ENCODE assay signal across 8 mouse cellular contexts in the genomic region with DNA sequence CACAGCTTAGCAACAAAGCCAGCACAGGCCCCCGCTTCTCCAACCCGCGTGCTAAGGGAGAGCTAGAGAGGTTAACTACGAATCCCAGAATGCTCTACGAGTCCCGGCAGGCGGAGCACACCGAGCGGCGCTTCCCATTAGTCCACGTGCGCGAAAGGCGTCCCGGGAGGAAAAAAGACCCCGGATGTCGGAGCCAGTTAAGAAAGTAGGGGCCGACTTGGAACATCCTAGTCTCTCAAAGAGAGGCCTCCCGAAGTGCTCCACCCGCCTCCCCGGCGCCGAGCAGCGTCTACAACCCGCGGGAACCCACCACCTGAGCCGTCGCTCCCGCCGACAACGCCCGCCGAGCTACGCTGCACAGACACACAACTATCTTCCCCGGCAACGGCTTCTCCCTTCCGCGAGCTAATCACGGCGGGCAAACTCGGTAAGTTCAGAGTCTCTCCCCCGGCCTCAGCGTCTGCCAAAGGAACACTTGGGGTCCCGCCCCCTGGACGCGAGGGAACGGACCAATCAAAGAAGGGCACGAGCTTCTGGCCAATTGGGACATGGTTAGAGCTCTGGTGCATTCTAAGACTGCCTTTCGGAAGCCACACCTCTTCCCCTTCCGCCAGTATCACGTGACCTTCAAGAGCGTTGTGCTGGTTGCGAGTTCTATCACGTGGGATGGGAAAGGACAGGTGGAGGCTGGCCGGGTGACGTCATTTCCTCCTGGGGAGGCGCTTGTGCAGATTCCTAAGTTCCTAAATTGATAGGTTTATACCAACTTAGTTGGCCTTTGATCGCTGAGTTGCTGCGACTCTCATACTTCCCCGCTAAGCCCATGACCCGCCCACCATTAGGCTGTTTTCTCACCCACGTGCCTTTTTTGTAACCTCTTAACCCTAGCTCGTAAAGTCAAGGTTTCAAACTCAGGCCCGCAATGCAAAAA. TPM values are rescaled to one million over a fixed set of nuclear protein-coding genes. Genes with fewer than 3 reads are reported as not detected.
DNase-seq lines count a peak whose midpoint lies in the region; ATAC-seq lines count a peak whose summit lies in the region.

A gene (plus strand): TSS at position 101 of the 931 bp plus-strand sequence.
A gene (minus strand): TSS at position 591 of the 931 bp plus-strand sequence.

- H3K9me3 ChIP-seq in lung, embryonic 16.5 days (ENCODE audit: control insufficient read depth, low read length) = no peaks in the 10 kb centered on the region

- peaks cover 15% of the 10 kb centered on the region for H3K4me1 ChIP-seq in lung, embryonic 16.5 days (replicated peaks; ENCODE audit: control insufficient read depth, insufficient read depth, low read length)

- ATAC-seq in hematopoietic stem cell, adult 5-6 weeks (replicated peaks in 1 of 2; ENCODE audit: insufficient read depth in 1 of 2, low FRiP score in 2 of 2, low TSS enrichment in 1 of 2, low read depth in 1 of 2, poor library complexity in 2 of 2, severe bottlenecking in 2 of 2) = peak; percentile 96
- ATAC-seq in lung, embryonic 16.5 days (ENCODE audit: low read depth) = peak; percentile 99

- WGBS in lung, embryonic 16.5 days = under 1% methylated on average over 64 of the region's 64 CpGs

- peak within 1 kb of the TSS; percentile 100 for H3K27ac ChIP-seq in lung, embryonic 16.5 days (ENCODE audit: low read length)

- peak within 1 kb of the TSS; percentile 72 for H3K4me2 ChIP-seq in lung, embryonic 16.5 days (ENCODE audit: low read depth, low read length)

- no peaks in the 10 kb centered on the region for H3K27me3 ChIP-seq in lung, embryonic 16.5 days (ENCODE audit: control insufficient read depth, insufficient read depth, low read depth, low read length)

- H3K36me3 ChIP-seq in lung, embryonic 16.5 days (ENCODE audit: control insufficient read depth, insufficient read depth, low read length) = peaks cover 26% of the 10 kb centered on the region

- peak within 1 kb of the TSS; percentile 93 for H3K9ac ChIP-seq in lung, embryonic 16.5 days (ENCODE audit: low read length)

- H3K4me3 ChIP-seq in lung, embryonic 16.5 days (ENCODE audit: low read length) = peak within 1 kb of the TSS; percentile 85

- peak; percentile 100 for DNase-seq in MEL-GATA-1-ER (ENCODE audit: extremely low read depth, low read depth)
- DNase-seq in cerebellum, adult 8-10 months = peak; percentile 91
- peak; percentile 98 for DNase-seq in forelimb bud, embryonic 11.5 days (ENCODE audit: low read depth, low spot score)
- DNase-seq in layer of hippocampus, adult 9-10 months (ENCODE audit: low spot score) = peak; percentile 98
- DNase-seq in ovary, postnatal 10 days (ENCODE audit: low spot score) = peak; percentile 84
- DNase-seq in thymus, postnatal 10 days (ENCODE audit: low spot score in 2 of 2) = peak; percentile 95 to 98

RNA-seq across cellular contexts. Expression of the first gene that starts in this region (rescaled TPM):
- total RNA-seq in hematopoietic stem cell, adult 5-6 weeks (2017) = 1.9 and 3.5 TPM in 2 replicates
- polyA plus RNA-seq in lung, embryonic 16.5 days (2015; fragmentation: Nextera tagmentation; extraction: Ambion mirVana) = 3.1 and 3.5 TPM in 2 replicates

RNA-seq across cellular contexts. Expression of the second gene that starts in this region (rescaled TPM):
- total RNA-seq in hematopoietic stem cell, adult 5-6 weeks (2017) = 77.9 and 95.9 TPM in 2 replicates
- 246 and 251 TPM in 2 replicates for polyA plus RNA-seq in lung, embryonic 16.5 days (2015; fragmentation: Nextera tagmentation; extraction: Ambion mirVana)

Comparison
In these comparisons a context has a peak if more than half of its experiments do, and no peak if none do; other contexts are left out.
1. Peak in every context shown above with its lines: DNase-seq, ATAC-seq, H3K4me3 ChIP-seq and H3K27ac ChIP-seq.